Comparison of ENCODE assay signal across 27 mouse cellular contexts in the genomic region with DNA sequence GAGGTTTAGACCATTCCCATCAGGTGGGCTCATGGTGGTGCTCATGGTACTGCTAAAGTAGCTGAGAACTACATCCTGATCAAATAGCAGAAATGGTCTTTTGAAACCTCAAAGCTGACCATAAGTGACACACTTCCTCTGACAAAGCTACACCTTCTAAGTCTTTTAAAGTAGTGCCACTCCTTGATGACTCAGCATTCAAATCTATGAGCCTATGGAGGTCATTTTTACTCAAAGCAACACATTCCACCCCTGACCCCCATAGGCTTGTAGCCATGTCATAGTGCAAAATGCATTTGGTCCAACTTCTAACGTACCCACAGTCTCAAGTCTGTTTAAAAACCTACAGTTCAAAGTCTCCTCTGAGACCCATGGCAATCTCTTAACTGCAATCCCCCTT. TPM values are rescaled to one million over a fixed set of nuclear protein-coding genes. Genes with fewer than 3 reads are reported as not detected.
A peak's percentile ranks its signal among the peaks of the same experiment; 100 is the strongest.
DNase-seq lines count a peak whose midpoint lies in the region; TF ChIP-seq lines count a peak whose summit lies in the region.
"Had no signal": no experiment of that assay in that cellular context is flagged by ENCODE, and none has a peak within 500 bp of the region (broad histone marks: within the 10 kb centered on the region; RNA-seq: fewer than 3 reads in every experiment).

No protein-coding gene starts in this region.

- H3K27ac ChIP-seq in heart, adult 2 months: no peak overlapping the region
- H3K27ac ChIP-seq in thymus, adult 2 months (ENCODE audit: control insufficient read depth, insufficient read depth, low read length): no peak overlapping the region
- H3K27ac ChIP-seq: embryonic facial prominence, embryonic 13.5 days; embryonic facial prominence, embryonic 15.5 days; forebrain, embryonic 10.5 days; forebrain, embryonic 12.5 days had no signal

- no peak for TF ChIP-seq POLR2A in heart, adult 2 months (IDR thresholded peaks at IDR 0.05; ENCODE audit: insufficient read depth, low read depth, low read length)
- no peak for TF ChIP-seq POLR2A in thymus, adult 2 months (IDR thresholded peaks at IDR 0.05; ENCODE audit: control insufficient read depth, extremely low read depth, insufficient read depth, low read length, poor library complexity)

- H3K4me1 ChIP-seq in heart, adult 2 months (ENCODE audit: control insufficient read depth, insufficient read depth, low read length): no peaks in the 10 kb centered on the region
- H3K4me1 ChIP-seq in thymus, adult 2 months (replicated peaks; ENCODE audit: control insufficient read depth, insufficient read depth, low read length): no peaks in the 10 kb centered on the region
- H3K4me1 ChIP-seq: embryonic facial prominence, embryonic 13.5 days; embryonic facial prominence, embryonic 15.5 days; forebrain, embryonic 10.5 days; forebrain, embryonic 12.5 days had no signal

- intact Hi-C loops in heart, adult 2 months (cut with DNase I): no loop called here

- TF ChIP-seq EP300 in heart, adult 2 months (IDR thresholded peaks at IDR 0.05; ENCODE audit: insufficient read depth, low read depth, low read length): no peak

- TF ChIP-seq CTCF in heart, adult 2 months (IDR thresholded peaks at IDR 0.05): no peak
- no peak for TF ChIP-seq CTCF in thymus, adult 2 months (IDR thresholded peaks at IDR 0.05; ENCODE audit: borderline replicate concordance, control insufficient read depth, extremely low read depth, insufficient read depth, low read length, poor library complexity)

- no peak overlapping the region for H3K4me3 ChIP-seq in heart, adult 2 months
- no peak overlapping the region for H3K4me3 ChIP-seq in thymus, adult 2 months (ENCODE audit: control insufficient read depth, insufficient read depth, low read length)
- H3K4me3 ChIP-seq: embryonic facial prominence, embryonic 13.5 days; embryonic facial prominence, embryonic 15.5 days; erythroblast, embryonic 14.5 days; forebrain, embryonic 10.5 days; forebrain, embryonic 12.5 days had no signal

- H3K79me2 ChIP-seq in heart, adult 2 months (replicated peaks; ENCODE audit: control insufficient read depth, insufficient read depth, low read length): no peaks in the 10 kb centered on the region

- H3K36me3 ChIP-seq in heart, adult 2 months (ENCODE audit: control insufficient read depth, insufficient read depth, low read length): no peaks in the 10 kb centered on the region
- no peaks in the 10 kb centered on the region for H3K36me3 ChIP-seq in thymus, adult 2 months (ENCODE audit: control insufficient read depth, insufficient read depth, low read length)
- H3K36me3 ChIP-seq: embryonic facial prominence, embryonic 13.5 days; embryonic facial prominence, embryonic 15.5 days; forebrain, embryonic 10.5 days; forebrain, embryonic 12.5 days; G1E had no signal

- H3K9ac ChIP-seq in heart, adult 2 months (ENCODE audit: low read depth, low read length): no peak overlapping the region
- H3K9ac ChIP-seq: embryonic facial prominence, embryonic 13.5 days; embryonic facial prominence, embryonic 15.5 days; forebrain, embryonic 12.5 days had no signal

- H3K27me3 ChIP-seq in heart, adult 2 months (ENCODE audit: control insufficient read depth, insufficient read depth, low read length): no peaks in the 10 kb centered on the region
- no peaks in the 10 kb centered on the region for H3K27me3 ChIP-seq in thymus, adult 2 months (ENCODE audit: control insufficient read depth, insufficient read depth, low read length)
- H3K27me3 ChIP-seq: embryonic facial prominence, embryonic 13.5 days; embryonic facial prominence, embryonic 15.5 days; forebrain, embryonic 12.5 days; Patski had no signal

- DNase-seq in heart, adult 11 months: peak; percentile 53
- DNase-seq in heart, adult 2 months: no peak
- DNase-seq in 416B (ENCODE audit: low read depth) (peak; percentile 29), R1 (ENCODE audit: low read depth, low spot score) (peak; percentile 62)
- DNase-seq in cerebellum, postnatal 10 days: no peak
- no peak for DNase-seq in thymus, adult 2 months
- DNase-seq: adrenal gland, adult 2 months; adrenal gland, postnatal 14 days; adrenal gland, postnatal 36 days; cerebellum, adult 11-12 months; cerebellum, adult 2 months; cerebellum, adult 9-10 months; cerebellum, postnatal 14 days; cerebellum, postnatal 36 days; embryo, embryonic 11 days had no signal

- 82% methylated on average over 1 of the region's 1 CpGs for WGBS in heart, adult 2 months
- 95% methylated on average over 1 of the region's 1 CpGs for WGBS in thymus, adult 2 months

RNA-seq across cellular contexts. Expression of a gene that starts 35.0 kb away (rescaled TPM):
- under 1 TPM in 1 of 2 experiments, not detected in 1; 0.18 TPM for total RNA-seq in heart, adult 2 months (2021)
- polyA plus RNA-seq in heart, adult 2 months (2012; rRNA removed): 0.06 and 0.18 TPM in 2 replicates
- polyA plus RNA-seq in thymus, adult 2 months (2012; rRNA removed): 0.08 TPM in 2 replicates
- total RNA-seq: adrenal gland, adult 2 months; adrenal gland, postnatal 14 days; common myeloid progenitor, adult 5-6 weeks had no signal
- polyA plus RNA-seq: adrenal gland, adult 2 months; C2C12; embryonic facial prominence, embryonic 11.5 days; embryonic facial prominence, embryonic 13.5 days; embryonic facial prominence, embryonic 15.5 days; erythroblast, embryonic 14.5 days; forebrain, embryonic 10.5 days; forebrain, embryonic 14.5 days; forebrain, embryonic 16.5 days; G1E; Patski had no signal

RNA-seq across cellular contexts. Expression of a gene that starts 52.3 kb away (rescaled TPM):
- 10 to 100 TPM; 43.0 to 44.0 TPM for total RNA-seq in heart, adult 2 months (2021)
- 11.6 and 18.0 TPM in 2 replicates for polyA plus RNA-seq in heart, adult 2 months (2012; rRNA removed)
- polyA plus RNA-seq in thymus, adult 2 months (2012; rRNA removed): 41.7 and 42.6 TPM in 2 replicates

Comparison
In these comparisons a context has a peak if more than half of its experiments do, and no peak if none do; other contexts are left out.
1. DNase-seq: peak in heart, adult 11 months (single experiment), 416B (single experiment) and R1 (single experiment); none in heart, adult 2 months (0 of 2), cerebellum, postnatal 10 days (0 of 2) and thymus, adult 2 months (single experiment).